Mouse (Mus musculus): ENCODE data around the gene Ptpn22. TPM values are rescaled to one million over a fixed set of nuclear protein-coding genes. Genes with fewer than 3 reads are reported as not detected.
A peak's percentile ranks its signal among the peaks of the same experiment; 100 is the strongest.

Gene Ptpn22
- polyA plus RNA-seq, 1 experiment: not detected

- TF ChIP-seq GATA1 (IDR thresholded peaks at IDR 0.05; ENCODE audit: low read length) (no peak), TAL1 (IDR thresholded peaks at IDR 0.05; ENCODE audit: low read length) (no peak)
- H3K4me3 ChIP-seq (replicated peaks): peak overlapping the region; percentile 79
- H3K36me3 ChIP-seq (ENCODE audit: control insufficient read depth): no peaks in the 10 kb centered on the region
- H3K4me1 ChIP-seq (ENCODE audit: control insufficient read depth): peaks cover 23% of the 10 kb centered on the region
- H3K27me3 ChIP-seq (ENCODE audit: control insufficient read depth): no peaks in the 10 kb centered on the region
- no peaks in the 10 kb centered on the region for H3K9me3 ChIP-seq (ENCODE audit: control insufficient read depth, low read length)
Measured at GRCm38 (mm10) chr3:103913451-103913961, 53.9 kb downstream of the Ptpn22 start.

GRCm38 (mm10) chr3:103914010-103914669 lies 54.5 kb downstream of the Ptpn22 start, which contains the start of gene Rsbn1:
Rsbn1 (plus strand) TSS chr3:103914120.
- H3K9me3 ChIP-seq (ENCODE audit: control insufficient read depth, low read length): no peaks in the 10 kb centered on the region
- peak within 1 kb of the TSS; percentile 79 for H3K4me3 ChIP-seq (replicated peaks)

DNA sequence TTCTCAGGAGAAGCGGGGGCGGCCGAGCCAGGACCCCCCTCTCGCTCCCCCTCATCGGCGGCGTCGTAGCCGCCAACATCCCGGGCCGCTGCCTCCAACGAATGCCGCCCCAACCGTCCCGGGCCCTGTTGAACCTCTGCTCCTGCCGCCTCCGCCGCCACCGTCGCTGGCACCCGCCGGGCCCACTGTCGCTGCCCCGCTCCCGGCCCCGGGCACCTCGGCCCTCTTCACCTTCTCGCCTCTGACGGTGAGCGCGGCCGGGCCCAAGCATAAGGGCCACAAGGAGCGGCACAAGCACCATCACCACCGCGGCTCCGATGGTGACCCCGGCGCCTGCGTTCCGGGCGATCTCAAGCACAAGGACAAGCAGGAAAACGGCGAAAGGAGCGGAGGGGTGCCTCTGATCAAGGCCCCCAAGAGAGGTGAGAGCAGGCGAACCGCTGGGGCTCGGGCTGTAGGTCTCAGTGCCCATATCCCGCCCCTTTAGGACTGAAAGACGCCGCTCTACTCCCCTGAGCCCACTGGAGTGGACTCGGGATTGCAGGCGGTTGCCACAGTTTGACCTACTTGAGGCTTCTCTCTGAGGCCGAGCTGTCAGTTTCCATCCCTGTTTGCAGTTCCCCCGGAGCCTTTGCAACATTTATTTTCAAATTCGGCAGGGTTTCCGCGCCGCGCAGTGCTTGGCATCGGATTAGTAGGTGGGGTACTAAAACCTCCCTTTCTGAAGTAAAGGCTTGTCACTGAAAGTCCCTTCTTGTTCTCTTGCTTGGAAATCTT lies 55.3 kb downstream of the Ptpn22 start:
- H3K36me3 ChIP-seq (ENCODE audit: control insufficient read depth): no peaks in the 10 kb centered on the region; the same call in 1 of the 2 replicates
- peak overlapping the region; percentile 79 for H3K4me3 ChIP-seq (replicated peaks)
- TF ChIP-seq GATA1 (IDR thresholded peaks at IDR 0.05; ENCODE audit: low read length): no peak
- TF ChIP-seq TAL1 (IDR thresholded peaks at IDR 0.05; ENCODE audit: low read length): no peak
- peaks cover 27% of the 10 kb centered on the region for H3K4me1 ChIP-seq (ENCODE audit: control insufficient read depth)
- H3K9me3 ChIP-seq (ENCODE audit: control insufficient read depth, low read length): no peaks in the 10 kb centered on the region
- H3K27me3 ChIP-seq (ENCODE audit: control insufficient read depth): no peaks in the 10 kb centered on the region

More at GRCm38 (mm10) chr3:103914010-103914669, 54.5 kb downstream of the Ptpn22 start, which contains the start of gene Rsbn1:
- Histone ChIP-seq H3K4me1 (ENCODE audit: control insufficient read depth) (peaks cover 23% of the 10 kb centered on the region), H3K36me3 (ENCODE audit: control insufficient read depth) (no peaks in the 10 kb centered on the region), H3K27me3 (ENCODE audit: control insufficient read depth) (no peaks in the 10 kb centered on the region)
- TF ChIP-seq GATA1 (IDR thresholded peaks at IDR 0.05; ENCODE audit: low read length) (no peak), TAL1 (IDR thresholded peaks at IDR 0.05; ENCODE audit: low read length) (no peak)

DNA sequence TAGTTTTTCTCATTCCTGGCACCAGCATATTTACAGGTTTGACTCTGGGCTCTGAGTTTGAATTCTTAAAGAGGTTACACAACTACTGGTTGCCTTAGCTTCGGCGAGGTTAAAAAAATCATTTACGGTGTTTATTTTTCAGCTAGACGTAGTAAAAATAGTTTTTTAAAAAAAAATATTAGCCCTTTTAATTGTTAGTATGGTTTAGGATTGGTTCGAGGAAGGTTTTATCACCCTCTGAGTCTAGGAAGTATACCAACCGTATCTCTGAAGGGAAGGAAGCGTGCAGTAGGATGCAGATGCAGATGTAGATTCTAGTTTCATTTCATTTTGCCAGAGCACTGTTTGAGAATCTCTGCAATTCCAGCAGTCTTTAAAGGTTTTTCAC lies 55.9 kb downstream of the Ptpn22 start:
- Histone ChIP-seq H3K4me3 (replicated peaks) (peak overlapping the region; percentile 79), H3K36me3 (ENCODE audit: control insufficient read depth) (peaks cover 3% of the 10 kb centered on the region), H3K27me3 (ENCODE audit: control insufficient read depth) (no peaks in the 10 kb centered on the region), H3K4me1 (ENCODE audit: control insufficient read depth) (peaks cover 30% of the 10 kb centered on the region), H3K9me3 (ENCODE audit: control insufficient read depth, low read length) (no peaks in the 10 kb centered on the region)
- TF ChIP-seq GATA1 (IDR thresholded peaks at IDR 0.05; ENCODE audit: low read length) (no peak), TAL1 (IDR thresholded peaks at IDR 0.05; ENCODE audit: low read length) (no peak)

- H3K4me3 ChIP-seq (replicated peaks): peak overlapping the region; percentile 79
- no peaks in the 10 kb centered on the region for H3K9me3 ChIP-seq (ENCODE audit: control insufficient read depth, low read length)
- H3K36me3 ChIP-seq (ENCODE audit: control insufficient read depth): peaks cover 3% of the 10 kb centered on the region
- H3K27me3 ChIP-seq (ENCODE audit: control insufficient read depth): no peaks in the 10 kb centered on the region
- H3K4me1 ChIP-seq (ENCODE audit: control insufficient read depth): peaks cover 32% of the 10 kb centered on the region
- no peak for TF ChIP-seq TAL1 (IDR thresholded peaks at IDR 0.05; ENCODE audit: low read length)
Measured at GRCm38 (mm10) chr3:103916205-103916838, 56.7 kb downstream of the Ptpn22 start.

DNA sequence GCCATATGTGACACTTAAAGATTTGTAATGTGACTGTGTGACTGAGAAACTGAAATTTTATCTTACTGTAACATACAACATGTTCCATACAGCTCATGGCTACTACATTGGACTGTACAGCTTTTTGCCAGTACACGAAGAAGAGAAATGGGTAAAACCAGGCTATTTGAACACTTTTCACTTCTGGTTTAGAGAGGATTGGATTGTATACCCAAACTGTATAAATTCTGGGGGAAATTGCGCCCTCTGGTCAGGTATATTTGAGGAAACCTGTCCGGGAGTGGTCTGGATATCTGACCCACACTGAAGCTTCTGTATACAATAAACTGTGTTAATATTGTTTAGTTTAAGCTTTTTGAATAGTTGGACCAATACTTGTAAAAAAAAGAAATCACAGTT lies 57.2 kb downstream of the Ptpn22 start:
- TF ChIP-seq TAL1 (IDR thresholded peaks at IDR 0.05; ENCODE audit: low read length): no peak
- TF ChIP-seq GATA1 (IDR thresholded peaks at IDR 0.05; ENCODE audit: low read length): no peak
- Histone ChIP-seq H3K27me3 (ENCODE audit: control insufficient read depth) (no peaks in the 10 kb centered on the region), H3K4me3 (replicated peaks) (peak overlapping the region; percentile 79), H3K9me3 (ENCODE audit: control insufficient read depth, low read length) (no peaks in the 10 kb centered on the region), H3K36me3 (ENCODE audit: control insufficient read depth) (peaks cover 3% of the 10 kb centered on the region), H3K4me1 (ENCODE audit: control insufficient read depth) (peaks cover 32% of the 10 kb centered on the region)

- Histone ChIP-seq H3K4me1 (ENCODE audit: control insufficient read depth) (peaks cover 30% of the 10 kb centered on the region), H3K9me3 (ENCODE audit: control insufficient read depth, low read length) (no peaks in the 10 kb centered on the region), H3K36me3 (ENCODE audit: control insufficient read depth) (peaks cover 5% of the 10 kb centered on the region), H3K27me3 (ENCODE audit: control insufficient read depth) (no peaks in the 10 kb centered on the region), H3K4me3 (replicated peaks) (no peak overlapping the region)
- TF ChIP-seq GATA1 (IDR thresholded peaks at IDR 0.05; ENCODE audit: low read length) (no peak), TAL1 (IDR thresholded peaks at IDR 0.05; ENCODE audit: low read length) (no peak)
Measured at GRCm38 (mm10) chr3:103920094-103920493, 60.5 kb downstream of the Ptpn22 start.

DNA sequence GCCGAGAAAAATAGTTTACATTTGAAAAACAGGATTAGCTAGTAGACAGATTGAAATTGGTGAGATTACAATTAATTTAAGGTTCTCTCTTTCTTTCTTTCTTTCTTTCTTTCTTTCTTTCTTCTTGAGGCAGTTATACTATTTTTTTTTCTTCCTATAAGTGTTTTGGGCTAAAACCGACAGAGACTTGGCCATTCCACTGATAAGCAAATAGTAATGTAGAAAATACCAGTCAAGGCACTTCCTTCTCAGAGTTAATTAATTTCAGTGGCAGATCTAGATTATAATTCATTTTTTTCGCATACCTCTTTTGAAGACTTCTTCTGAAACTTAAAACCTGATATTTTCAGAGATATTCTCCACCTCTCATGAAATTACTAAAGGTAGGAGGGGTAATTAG lies 65.7 kb downstream of the Ptpn22 start:
- H3K9me3 ChIP-seq (ENCODE audit: control insufficient read depth, low read length): no peaks in the 10 kb centered on the region
- H3K4me3 ChIP-seq (replicated peaks): no peak overlapping the region
- TF ChIP-seq TAL1 (IDR thresholded peaks at IDR 0.05; ENCODE audit: low read length): no peak
- H3K4me1 ChIP-seq (ENCODE audit: control insufficient read depth): peaks cover 12% of the 10 kb centered on the region
- peaks cover 21% of the 10 kb centered on the region for H3K36me3 ChIP-seq (ENCODE audit: control insufficient read depth)
- H3K27me3 ChIP-seq (ENCODE audit: control insufficient read depth): no peaks in the 10 kb centered on the region

- H3K36me3 ChIP-seq (ENCODE audit: control insufficient read depth): peaks cover 31% of the 10 kb centered on the region
- H3K4me3 ChIP-seq (replicated peaks): no peak overlapping the region
- no peaks in the 10 kb centered on the region for H3K27me3 ChIP-seq (ENCODE audit: control insufficient read depth)
- peaks cover 12% of the 10 kb centered on the region for H3K4me1 ChIP-seq (ENCODE audit: control insufficient read depth)
- TF ChIP-seq GATA1 (IDR thresholded peaks at IDR 0.05; ENCODE audit: low read length) (no peak), TAL1 (IDR thresholded peaks at IDR 0.05; ENCODE audit: low read length) (no peak)
- no peaks in the 10 kb centered on the region for H3K9me3 ChIP-seq (ENCODE audit: control insufficient read depth, low read length)
Measured at GRCm38 (mm10) chr3:103927511-103927910, 67.9 kb downstream of the Ptpn22 start.
